In genomic region chr1:38791016-38791810, GRCm38 (mm10) we compare ENCODE assay signal across 27 mouse cellular contexts. TPM values are rescaled to one million over a fixed set of nuclear protein-coding genes. Genes with fewer than 3 reads are reported as not detected.
DNase-seq lines count a peak whose midpoint lies in the region; ATAC-seq and TF ChIP-seq lines count a peak whose summit lies in the region.
"Had no signal": no experiment of that assay in that cellular context is flagged by ENCODE, and none has a peak within 500 bp of the region (broad histone marks: within the 10 kb centered on the region; RNA-seq: fewer than 3 reads in every experiment).

No protein-coding gene starts in this region.

- H3K36me3 ChIP-seq in hindbrain, embryonic 10.5 days = 0 out of 2 replicates have a peak, but pooled peaks cover 8% of the 10 kb centered on the region
- peaks cover 31% of the 10 kb centered on the region for H3K36me3 ChIP-seq in hindbrain, embryonic 14.5 days (replicated peaks; ENCODE audit: control insufficient read depth, insufficient read depth)
- H3K36me3 ChIP-seq in midbrain, embryonic 13.5 days = peaks cover 9% of the 10 kb centered on the region
- no peaks in the 10 kb centered on the region for H3K36me3 ChIP-seq in midbrain, embryonic 11.5 days (ENCODE audit: control insufficient read depth, insufficient read depth, low read length)
- H3K36me3 ChIP-seq in stomach, postnatal 0 days (ENCODE audit: control insufficient read depth, insufficient read depth, low read length) = no peaks in the 10 kb centered on the region
- H3K36me3 ChIP-seq: embryonic facial prominence, embryonic 13.5 days; heart, embryonic 12.5 days; intestine, embryonic 15.5 days; limb, embryonic 13.5 days; lung, embryonic 15.5 days; stomach, embryonic 15.5 days had no signal

- H3K4me1 ChIP-seq in hindbrain, embryonic 10.5 days (replicated peaks) = peaks cover 72% of the 10 kb centered on the region
- H3K4me1 ChIP-seq in hindbrain, embryonic 14.5 days (replicated peaks; ENCODE audit: control insufficient read depth, insufficient read depth, low read length) = 0 out of 2 replicates have a peak, but pooled peaks cover 4% of the 10 kb centered on the region
- peaks cover 27% of the 10 kb centered on the region for H3K4me1 ChIP-seq in midbrain, embryonic 13.5 days (replicated peaks)
- H3K4me1 ChIP-seq in midbrain, embryonic 11.5 days (ENCODE audit: control insufficient read depth, insufficient read depth, low read length) = peaks cover 11% of the 10 kb centered on the region
- no peaks in the 10 kb centered on the region for H3K4me1 ChIP-seq in stomach, postnatal 0 days (replicated peaks; ENCODE audit: control insufficient read depth, insufficient read depth)
- H3K4me1 ChIP-seq: heart, embryonic 12.5 days; intestine, embryonic 15.5 days; lung, embryonic 15.5 days; midbrain, embryonic 15.5 days; stomach, embryonic 15.5 days had no signal

- no peak overlapping the region for H3K4me2 ChIP-seq in hindbrain, embryonic 14.5 days (replicated peaks)
- no peak overlapping the region for H3K4me2 ChIP-seq in midbrain, embryonic 13.5 days (replicated peaks)
- H3K4me2 ChIP-seq in midbrain, embryonic 11.5 days = no peak overlapping the region
- no peak overlapping the region for H3K4me2 ChIP-seq in stomach, postnatal 0 days (replicated peaks; ENCODE audit: low read depth)
- H3K4me2 ChIP-seq: embryonic facial prominence, embryonic 13.5 days; forebrain, embryonic 15.5 days; heart, embryonic 12.5 days; hindbrain, embryonic 15.5 days; intestine, embryonic 15.5 days; limb, embryonic 13.5 days; liver, embryonic 11.5 days; lung, embryonic 15.5 days; midbrain, embryonic 15.5 days; stomach, embryonic 15.5 days had no signal

- peaks cover 4% of the 10 kb centered on the region; the same call in 1 of the 2 replicates for H3K27me3 ChIP-seq in hindbrain, embryonic 10.5 days (ENCODE audit: insufficient read depth, poor library complexity, severe bottlenecking)
- H3K27me3 ChIP-seq in hindbrain, embryonic 14.5 days (ENCODE audit: control insufficient read depth, insufficient read depth, low read length) = no peaks in the 10 kb centered on the region
- no peaks in the 10 kb centered on the region for H3K27me3 ChIP-seq in midbrain, embryonic 13.5 days
- H3K27me3 ChIP-seq in midbrain, embryonic 11.5 days (ENCODE audit: control insufficient read depth, insufficient read depth, low read length) = no peaks in the 10 kb centered on the region; the same call in 1 of the 2 replicates
- H3K27me3 ChIP-seq in stomach, postnatal 0 days (ENCODE audit: control insufficient read depth, insufficient read depth, low read length) = no peaks in the 10 kb centered on the region
- H3K27me3 ChIP-seq: embryonic facial prominence, embryonic 13.5 days; forebrain, embryonic 15.5 days; heart, embryonic 12.5 days; hindbrain, embryonic 15.5 days; intestine, embryonic 15.5 days; limb, embryonic 13.5 days; lung, embryonic 15.5 days; midbrain, embryonic 15.5 days; stomach, embryonic 15.5 days had no signal

- peak overlapping the region; percentile 71 for H3K27ac ChIP-seq in hindbrain, embryonic 10.5 days
- no peak overlapping the region for H3K27ac ChIP-seq in hindbrain, embryonic 14.5 days
- H3K27ac ChIP-seq in midbrain, embryonic 13.5 days = 0 out of 2 replicates have a peak overlapping the region, but pooled peaks have one; percentile 52
- no peak overlapping the region; the same call in 1 of the 2 replicates for H3K27ac ChIP-seq in midbrain, embryonic 11.5 days (ENCODE audit: low read depth, low read length)
- no peak overlapping the region for H3K27ac ChIP-seq in stomach, postnatal 0 days (replicated peaks)
- H3K27ac ChIP-seq: embryonic facial prominence, embryonic 13.5 days; forebrain, embryonic 10.5 days; forebrain, embryonic 15.5 days; heart, adult 2 months; intestine, embryonic 15.5 days; limb, embryonic 13.5 days; lung, embryonic 15.5 days; midbrain, embryonic 15.5 days; stomach, embryonic 15.5 days had no signal

- 86% methylated on average over 9 of the region's 9 CpGs for WGBS in hindbrain, embryonic 10.5 days
- WGBS in hindbrain, embryonic 14.5 days = 76% methylated on average over 9 of the region's 9 CpGs
- 92% methylated on average over 9 of the region's 9 CpGs for WGBS in midbrain, embryonic 13.5 days
- WGBS in midbrain, embryonic 11.5 days = 87% methylated on average over 9 of the region's 9 CpGs
- 70% methylated on average over 9 of the region's 9 CpGs for WGBS in stomach, postnatal 0 days

- no peak overlapping the region for H3K4me3 ChIP-seq in hindbrain, embryonic 10.5 days
- H3K4me3 ChIP-seq in hindbrain, embryonic 14.5 days (replicated peaks; ENCODE audit: low read length) = no peak overlapping the region
- H3K4me3 ChIP-seq in midbrain, embryonic 13.5 days (replicated peaks) = no peak overlapping the region
- H3K4me3 ChIP-seq in midbrain, embryonic 11.5 days (ENCODE audit: low read depth, low read length) = no peak overlapping the region
- no peak overlapping the region for H3K4me3 ChIP-seq in stomach, postnatal 0 days (ENCODE audit: low read depth, low read length)
- H3K4me3 ChIP-seq: embryonic facial prominence, embryonic 13.5 days; forebrain, embryonic 10.5 days; forebrain, embryonic 15.5 days; heart, adult 2 months; heart, embryonic 12.5 days; hindbrain, embryonic 15.5 days; intestine, embryonic 15.5 days; limb, embryonic 13.5 days; lung, embryonic 15.5 days; midbrain, embryonic 15.5 days; stomach, embryonic 15.5 days had no signal

- TF ChIP-seq EP300 in stomach, postnatal 0 days (optimal IDR thresholded peaks at IDR 0.05) = no peak

- no peak for ATAC-seq in hindbrain, embryonic 14.5 days (ENCODE audit: low FRiP score)
- ATAC-seq in midbrain, embryonic 13.5 days = no peak
- no peak for ATAC-seq in midbrain, embryonic 11.5 days (ENCODE audit: low FRiP score)
- ATAC-seq in stomach, postnatal 0 days (ENCODE audit: low FRiP score, low TSS enrichment) = no peak
- ATAC-seq: forebrain, embryonic 15.5 days; intestine, embryonic 15.5 days; midbrain, embryonic 15.5 days had no signal

- no peak for TF ChIP-seq CTCF in stomach, postnatal 0 days (IDR thresholded peaks at IDR 0.05; ENCODE audit: low read depth)

- H3K9ac ChIP-seq in hindbrain, embryonic 14.5 days = no peak overlapping the region
- H3K9ac ChIP-seq in midbrain, embryonic 13.5 days (replicated peaks) = no peak overlapping the region
- no peak overlapping the region for H3K9ac ChIP-seq in midbrain, embryonic 11.5 days (ENCODE audit: low read length)
- no peak overlapping the region for H3K9ac ChIP-seq in stomach, postnatal 0 days (ENCODE audit: low read length)
- H3K9ac ChIP-seq: embryonic facial prominence, embryonic 13.5 days; forebrain, embryonic 15.5 days; heart, embryonic 12.5 days; hindbrain, embryonic 15.5 days; intestine, embryonic 15.5 days; limb, embryonic 13.5 days; lung, embryonic 15.5 days; midbrain, embryonic 15.5 days; stomach, embryonic 15.5 days had no signal

- H3K9me3 ChIP-seq in hindbrain, embryonic 10.5 days = no peaks in the 10 kb centered on the region
- H3K9me3 ChIP-seq in hindbrain, embryonic 14.5 days (ENCODE audit: control insufficient read depth, low read length) = no peaks in the 10 kb centered on the region
- no peaks in the 10 kb centered on the region for H3K9me3 ChIP-seq in midbrain, embryonic 13.5 days
- no peaks in the 10 kb centered on the region for H3K9me3 ChIP-seq in midbrain, embryonic 11.5 days (ENCODE audit: control insufficient read depth, low read length)
- no peaks in the 10 kb centered on the region for H3K9me3 ChIP-seq in stomach, postnatal 0 days (ENCODE audit: control insufficient read depth, low read length)
- H3K9me3 ChIP-seq: embryonic facial prominence, embryonic 13.5 days; forebrain, embryonic 10.5 days; forebrain, embryonic 15.5 days; heart, embryonic 12.5 days; hindbrain, embryonic 15.5 days; intestine, embryonic 15.5 days; limb, embryonic 13.5 days; lung, embryonic 15.5 days; midbrain, embryonic 15.5 days; stomach, embryonic 15.5 days had no signal

- DNase-seq in adrenal gland, postnatal 36 days = peak; percentile 28 to 52
- no peak for DNase-seq in adrenal gland, postnatal 4 days (ENCODE audit: low spot score in 2 of 2)
- no peak for DNase-seq in hindbrain, embryonic 10.5 days (ENCODE audit: low spot score)
- no peak for DNase-seq in hindbrain, embryonic 14.5 days (ENCODE audit: low spot score)
- DNase-seq in midbrain, embryonic 11.5 days (ENCODE audit: low spot score, missing footprints) = no peak
- DNase-seq in stomach, postnatal 0 days (ENCODE audit: low spot score) = no peak
- DNase-seq: B cell, adult 2 months; cerebellum, adult 11-12 months; gastrocnemius, postnatal 25 days; heart, adult 2 months; kidney, adult 2 months; kidney, postnatal 4 days; right cerebral cortex, postnatal 25 days; thymus, postnatal 14 days had no signal

RNA-seq across cellular contexts. Expression of gene Lonrf2, which starts 45.3 kb away (rescaled TPM):
- 1 to 10 TPM; 4.7 to 5.1 TPM for total RNA-seq in adrenal gland, postnatal 36 days (2021)
- total RNA-seq in adrenal gland, postnatal 4 days (2021) = 10 to 100 TPM in 1 of 2 experiments, 1 to 10 TPM in 1; 8.7 to 10.6 TPM
- 1.9 TPM in 2 replicates for polyA plus RNA-seq in hindbrain, embryonic 10.5 days (2016; fragmentation: Nextera tagmentation; extraction: Ambion mirVana)
- polyA plus RNA-seq in hindbrain, embryonic 14.5 days (2014; fragmentation: Nextera tagmentation; extraction: Ambion mirVana) = 31.5 and 33.7 TPM in 2 replicates
- 12.5 and 14.1 TPM in 2 replicates for polyA plus RNA-seq in midbrain, embryonic 13.5 days (2015; fragmentation: Nextera tagmentation; extraction: Ambion mirVana)
- polyA plus RNA-seq in midbrain, embryonic 11.5 days (2014; fragmentation: Nextera tagmentation; extraction: Ambion mirVana) = 4.2 TPM in 2 replicates
- polyA plus RNA-seq in stomach, postnatal 0 days (2015; fragmentation: Nextera tagmentation; extraction: Ambion mirVana) = 0.46 and 0.54 TPM in 2 replicates
- total RNA-seq: neutrophil, adult 5-6 weeks had no signal

Comparison
In these comparisons a context has a peak if more than half of its experiments do, and no peak if none do; other contexts are left out.
1. DNase-seq: peak in adrenal gland, postnatal 36 days (2 of 2); none in adrenal gland, postnatal 4 days (0 of 2), hindbrain, embryonic 10.5 days (single experiment), hindbrain, embryonic 14.5 days (single experiment), midbrain, embryonic 11.5 days (single experiment) and stomach, postnatal 0 days (single experiment).
2. H3K27ac ChIP-seq: peak in hindbrain, embryonic 10.5 days (single experiment) and midbrain, embryonic 13.5 days (single experiment); none in hindbrain, embryonic 14.5 days (single experiment), midbrain, embryonic 11.5 days (single experiment) and stomach, postnatal 0 days (single experiment).